Mouse (Mus musculus) forebrain, embryonic 13.5 days (tissue): ENCODE measurements around the gene Uri1. TPM values are rescaled to one million over a fixed set of nuclear protein-coding genes. Genes with fewer than 3 reads are reported as not detected.

Experiments used
- ATAC-seq: fragments of 200-750 bp; cut with Nextera tagmentation; 2 replicates; pipeline ENCODE4 v1.8.0; 2017
- H3K27ac ChIP-seq: fragments of 300-500 bp; sonication (generic); 2 replicates; pipeline ENCODE4 v1.5.1; 2015; ENCODE audit warnings: inconsistent platforms, mild to moderate bottlenecking, moderate library complexity
- H3K27me3 ChIP-seq: fragments of 300-500 bp; sonication (generic); 2 replicates; pipeline ENCODE4 v1.6.1; 2015; ENCODE audit warnings: mild to moderate bottlenecking, inconsistent platforms
- H3K36me3 ChIP-seq: fragments of 300-500 bp; sonication (generic); 2 replicates; pipeline ENCODE4 v1.6.1; 2015; ENCODE audit warnings: mild to moderate bottlenecking, inconsistent platforms; ENCODE audit not compliant: poor library complexity, severe bottlenecking
- H3K4me1 ChIP-seq: fragments of 300-500 bp; sonication (generic); 2 replicates; pipeline ENCODE4 v1.6.1; 2015; ENCODE audit warnings: inconsistent platforms
- H3K4me2 ChIP-seq: fragments of 300-500 bp; sonication (generic); 2 replicates; pipeline ENCODE4 v1.6.1; 2015; ENCODE audit warnings: inconsistent platforms, mild to moderate bottlenecking, moderate library complexity
- H3K4me3 ChIP-seq: fragments of 300-500 bp; sonication (generic); 2 replicates; pipeline ENCODE4 v1.5.1; 2015; ENCODE audit warnings: mild to moderate bottlenecking, inconsistent platforms
- H3K9ac ChIP-seq: fragments of 300-500 bp; sonication (generic); 2 replicates; pipeline ENCODE4 v1.6.1; 2015; ENCODE audit warnings: mild to moderate bottlenecking, inconsistent platforms
- H3K9me3 ChIP-seq: fragments of 300-500 bp; sonication (generic); replicated peaks from 2 replicates; pipeline ENCODE4 v1.6.1; 2016; ENCODE audit warnings: inconsistent platforms
- WGBS: fragments of 180-500 bp; shearing (Covaris S2); methylation state at CpG from one replicate; pipeline ENCODE4 v1.1.7; 2015; 5-methylcytosine and 5-hydroxymethylcytosine counted together
- polyA plus RNA-seq: library from polyadenylated mRNA; unstranded; fragments of >200 nt; fragmentation: Nextera tagmentation; extraction: Ambion mirVana; gene quantifications from 2 replicates; pipeline ENCODE4 v1.2.1, GENCODE M21; 2015

Uri1 gene
- polyA plus RNA-seq, 1 experiment from 2014 or later: 35.0 TPM

- H3K4me2 ChIP-seq: no peak overlapping the region
- WGBS: 85% methylated on average over 9 of the region's 9 CpGs
- H3K4me3 ChIP-seq: no peak overlapping the region
- no peak overlapping the region for H3K9ac ChIP-seq
- no peaks in the 10 kb centered on the region for H3K27me3 ChIP-seq
- H3K36me3 ChIP-seq: peaks cover 3% of the 10 kb centered on the region
- no peaks in the 10 kb centered on the region for H3K4me1 ChIP-seq
- ATAC-seq: no peak
- no peak overlapping the region for H3K27ac ChIP-seq
- no peaks in the 10 kb centered on the region for H3K9me3 ChIP-seq
Measured at GRCm38 (mm10) chr7:37951841-37952240, 71.5 kb downstream of the Uri1 start.

- no peak overlapping the region for H3K4me3 ChIP-seq
- H3K27me3 ChIP-seq: 0 out of 2 replicates have a peak, but pooled peaks cover 2% of the 10 kb centered on the region
- WGBS: 81% methylated on average over 8 of the region's 8 CpGs
- H3K9me3 ChIP-seq: no peaks in the 10 kb centered on the region
- H3K27ac ChIP-seq: no peak overlapping the region
- H3K9ac ChIP-seq: no peak overlapping the region
- no peak for ATAC-seq
- peaks cover 8% of the 10 kb centered on the region; the same call in 1 of the 2 replicates for H3K36me3 ChIP-seq
- no peak overlapping the region for H3K4me2 ChIP-seq
- peaks cover 27% of the 10 kb centered on the region for H3K4me1 ChIP-seq
Measured at GRCm38 (mm10) chr7:37936459-37936858, 86.9 kb downstream of the Uri1 start.

- no peak overlapping the region for H3K9ac ChIP-seq
- H3K27ac ChIP-seq: no peak overlapping the region
- H3K4me3 ChIP-seq: no peak overlapping the region
- WGBS: 71% methylated on average over 5 of the region's 5 CpGs
- H3K9me3 ChIP-seq: no peaks in the 10 kb centered on the region
- H3K36me3 ChIP-seq: peaks cover 8% of the 10 kb centered on the region; the same call in 1 of the 2 replicates
- H3K4me2 ChIP-seq: no peak overlapping the region
- no peak for ATAC-seq
- peaks cover 29% of the 10 kb centered on the region for H3K4me1 ChIP-seq
- H3K27me3 ChIP-seq: 0 out of 2 replicates have a peak, but pooled peaks cover 2% of the 10 kb centered on the region
Measured at GRCm38 (mm10) chr7:37935786-37936185, 87.6 kb downstream of the Uri1 start.

- no peak overlapping the region for H3K4me3 ChIP-seq
- H3K27me3 ChIP-seq: 0 out of 2 replicates have a peak, but pooled peaks cover 2% of the 10 kb centered on the region
- ATAC-seq: peak; percentile 68
- peaks cover 6% of the 10 kb centered on the region; the same call in 1 of the 2 replicates for H3K36me3 ChIP-seq
- H3K4me1 ChIP-seq: peaks cover 30% of the 10 kb centered on the region
- WGBS: 13% methylated on average over 5 of the region's 5 CpGs
- H3K27ac ChIP-seq: no peak overlapping the region
- no peak overlapping the region for H3K4me2 ChIP-seq
- no peak overlapping the region for H3K9ac ChIP-seq
- no peaks in the 10 kb centered on the region for H3K9me3 ChIP-seq
Measured at GRCm38 (mm10) chr7:37934770-37935182, 88.6 kb downstream of the Uri1 start.

GRCm38 (mm10) chr7:37933754-37934308 is 89.5 kb downstream of the Uri1 start:
- no peak overlapping the region; the same call in 1 of the 2 replicates for H3K27ac ChIP-seq
- no peak for ATAC-seq
- no peaks in the 10 kb centered on the region for H3K9me3 ChIP-seq
- WGBS: 31% methylated on average over 9 of the region's 9 CpGs
- peak overlapping the region; percentile 16; the same call in 1 of the 2 replicates for H3K9ac ChIP-seq
- H3K4me1 ChIP-seq: peaks cover 33% of the 10 kb centered on the region
- no peak overlapping the region for H3K4me3 ChIP-seq
- H3K36me3 ChIP-seq: no peaks in the 10 kb centered on the region
- 0 out of 2 replicates have a peak, but pooled peaks cover 2% of the 10 kb centered on the region for H3K27me3 ChIP-seq
- H3K4me2 ChIP-seq: no peak overlapping the region

GRCm38 (mm10) chr7:37931631-37932030 is 91.7 kb downstream of the Uri1 start:
- 12% methylated on average over 3 of the region's 3 CpGs for WGBS
- Histone ChIP-seq H3K9me3 (no peaks in the 10 kb centered on the region), H3K27ac (0 out of 2 replicates have a peak overlapping the region, but pooled peaks have one; percentile 6), H3K4me1 (peaks cover 33% of the 10 kb centered on the region), H3K36me3 (no peaks in the 10 kb centered on the region), H3K4me2 (no peak overlapping the region), H3K27me3 (0 out of 2 replicates have a peak, but pooled peaks cover 2% of the 10 kb centered on the region), H3K9ac (no peak overlapping the region), H3K4me3 (no peak overlapping the region)
- no peak for ATAC-seq

- Histone ChIP-seq H3K4me2 (no peak overlapping the region), H3K27me3 (0 out of 2 replicates have a peak, but pooled peaks cover 2% of the 10 kb centered on the region), H3K9ac (no peak overlapping the region), H3K4me1 (peaks cover 32% of the 10 kb centered on the region), H3K36me3 (no peaks in the 10 kb centered on the region), H3K9me3 (no peaks in the 10 kb centered on the region), H3K27ac (no peak overlapping the region), H3K4me3 (no peak overlapping the region)
- ATAC-seq: peak; percentile 48
- WGBS: 50% methylated on average over 5 of the region's 5 CpGs
Measured at GRCm38 (mm10) chr7:37929738-37930137, 93.6 kb downstream of the Uri1 start.

- H3K9ac ChIP-seq: no peak overlapping the region
- H3K9me3 ChIP-seq: no peaks in the 10 kb centered on the region
- no peak overlapping the region for H3K27ac ChIP-seq
- ATAC-seq: no peak
- H3K27me3 ChIP-seq: no peaks in the 10 kb centered on the region
- H3K4me3 ChIP-seq: no peak overlapping the region
- H3K36me3 ChIP-seq: no peaks in the 10 kb centered on the region
- H3K4me1 ChIP-seq: peaks cover 18% of the 10 kb centered on the region
- no peak overlapping the region for H3K4me2 ChIP-seq
- 74% methylated on average over 4 of the region's 4 CpGs for WGBS
Measured at GRCm38 (mm10) chr7:37922999-37923398, 100.4 kb downstream of the Uri1 start.

- Histone ChIP-seq H3K4me3 (no peak overlapping the region), H3K9me3 (no peaks in the 10 kb centered on the region), H3K27ac (no peak overlapping the region; the same call in 1 of the 2 replicates), H3K4me2 (no peak overlapping the region), H3K27me3 (no peaks in the 10 kb centered on the region), H3K4me1 (peaks cover 25% of the 10 kb centered on the region), H3K36me3 (no peaks in the 10 kb centered on the region), H3K9ac (no peak overlapping the region)
- 30% methylated on average over 17 of the region's 17 CpGs for WGBS
- no peak for ATAC-seq
Measured at GRCm38 (mm10) chr7:37921681-37922430, 101.5 kb downstream of the Uri1 start.

GRCm38 (mm10) chr7:37918926-37919325 is 104.4 kb downstream of the Uri1 start:
- no peaks in the 10 kb centered on the region for H3K36me3 ChIP-seq
- no peak overlapping the region for H3K4me3 ChIP-seq
- H3K4me2 ChIP-seq: no peak overlapping the region
- no peak overlapping the region for H3K27ac ChIP-seq
- no peak for ATAC-seq
- H3K27me3 ChIP-seq: no peaks in the 10 kb centered on the region
- H3K9ac ChIP-seq: no peak overlapping the region
- WGBS: 50% methylated on average over 10 of the region's 10 CpGs
- no peaks in the 10 kb centered on the region; the same call in 1 of the 2 replicates for H3K9me3 ChIP-seq
- peaks cover 31% of the 10 kb centered on the region for H3K4me1 ChIP-seq

GRCm38 (mm10) chr7:37916762-37917439 is 106.5 kb downstream of the Uri1 start:
- Histone ChIP-seq H3K9ac (no peak overlapping the region), H3K9me3 (no peaks in the 10 kb centered on the region; the same call in 1 of the 2 replicates), H3K4me3 (no peak overlapping the region), H3K27ac (peak overlapping the region; percentile 40; the same call in 1 of the 2 replicates), H3K36me3 (no peaks in the 10 kb centered on the region), H3K4me1 (peaks cover 24% of the 10 kb centered on the region), H3K4me2 (no peak overlapping the region; the same call in 1 of the 2 replicates), H3K27me3 (no peaks in the 10 kb centered on the region)
- WGBS: 53% methylated on average over 18 of the region's 18 CpGs
- ATAC-seq: peak; percentile 76

GRCm38 (mm10) chr7:37911802-37912122 is 111.6 kb downstream of the Uri1 start:
- Histone ChIP-seq H3K4me2 (no peak overlapping the region), H3K27me3 (no peaks in the 10 kb centered on the region), H3K9me3 (no peaks in the 10 kb centered on the region; the same call in 1 of the 2 replicates), H3K9ac (no peak overlapping the region), H3K4me1 (peaks cover 23% of the 10 kb centered on the region), H3K4me3 (no peak overlapping the region), H3K27ac (no peak overlapping the region), H3K36me3 (no peaks in the 10 kb centered on the region)
- WGBS: 22% methylated on average over 3 of the region's 3 CpGs
- ATAC-seq: no peak; the same call in 1 of the 2 replicates
